Mouse (Mus musculus): ENCODE measurements around the gene Izumo4.

Gene Izumo4

GRCm38 (mm10) chr10:80669737-80670485 is 32.1 kb upstream of the Izumo4 start:
- DNase-seq (ENCODE audit: low read depth, low spot score): no peak

GRCm38 (mm10) chr10:80670531-80670930 is 31.5 kb upstream of the Izumo4 start:
- no peak for DNase-seq (ENCODE audit: low read depth, low spot score)

DNA sequence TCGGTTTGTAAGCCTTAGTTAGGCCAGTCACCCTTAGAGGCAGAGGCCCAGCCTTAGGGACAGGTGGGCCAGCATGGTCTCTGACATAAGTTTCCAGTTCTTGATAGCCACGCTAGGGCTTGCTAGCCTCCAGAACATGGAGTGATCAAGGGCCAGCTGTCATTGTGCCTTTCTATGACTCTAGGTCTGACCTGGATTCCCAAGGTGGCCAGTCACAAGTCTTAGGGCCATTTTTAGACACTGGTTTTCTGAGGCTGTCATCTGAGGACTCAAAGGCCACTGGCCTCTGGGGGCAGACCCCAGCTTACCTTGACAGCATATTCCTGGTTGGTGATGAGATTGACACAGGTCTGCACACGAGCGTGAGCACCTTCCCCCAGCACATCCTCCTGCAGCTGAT is 30.7 kb upstream of the Izumo4 start:
- DNase-seq (ENCODE audit: low read depth, low spot score): no peak

GRCm38 (mm10) chr10:80671936-80672690 is 29.9 kb upstream of the Izumo4 start:
- no peak for DNase-seq (ENCODE audit: low read depth, low spot score)

DNA sequence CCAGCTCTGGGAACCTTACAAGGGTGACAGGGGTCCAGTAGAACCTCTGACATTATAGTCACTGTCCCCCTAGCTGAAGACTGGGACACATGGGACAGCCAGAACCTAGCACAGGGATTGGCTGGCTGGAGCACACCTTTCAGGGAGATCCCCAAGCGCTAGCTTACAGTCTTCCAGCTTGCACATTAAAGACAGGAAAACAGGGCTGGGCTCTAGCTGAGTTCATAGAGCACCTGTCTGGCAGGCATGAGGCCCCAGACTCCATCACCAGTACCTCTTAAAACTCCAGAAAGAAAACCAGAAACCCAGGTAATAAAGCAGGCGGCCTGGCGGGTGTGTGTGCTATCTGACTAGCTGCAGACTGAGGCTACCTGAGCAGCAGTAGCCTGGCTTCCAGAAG is 28.3 kb upstream of the Izumo4 start:
- no peak for DNase-seq (ENCODE audit: low read depth, low spot score)

GRCm38 (mm10) chr10:80674161-80674711 is 27.7 kb upstream of the Izumo4 start:
- DNase-seq (ENCODE audit: low read depth, low spot score): no peak

DNA sequence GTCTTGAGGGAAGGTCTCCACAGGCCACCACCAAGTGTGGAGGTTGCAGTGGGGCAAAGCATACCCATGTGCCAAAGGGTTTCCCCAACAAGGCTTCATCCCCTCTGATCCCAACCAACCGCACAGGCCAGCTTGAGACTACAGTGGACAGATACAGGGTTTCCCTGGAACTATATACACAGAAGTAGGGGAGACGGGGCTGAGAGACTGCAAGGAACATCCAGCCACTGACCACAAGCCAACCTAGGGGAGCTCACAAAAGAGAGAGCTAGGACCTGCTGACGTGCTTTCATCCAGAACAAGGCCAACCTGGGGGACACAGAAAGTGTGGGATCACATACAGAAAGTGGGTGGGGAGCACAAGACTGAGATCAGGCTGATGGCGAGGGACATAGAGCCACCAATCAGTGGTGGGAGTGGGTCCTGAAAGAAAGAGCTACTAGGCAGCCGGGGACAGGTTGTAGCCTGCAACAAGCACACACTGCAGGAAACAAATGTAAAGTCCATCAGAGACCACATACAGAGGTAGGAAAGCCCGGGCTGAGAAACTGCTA is 27.1 kb upstream of the Izumo4 start:
- no peak for DNase-seq (ENCODE audit: low read depth, low spot score)

GRCm38 (mm10) chr10:80675405-80676197 is 26.4 kb upstream of the Izumo4 start:
- DNase-seq (ENCODE audit: low read depth, low spot score): no peak

DNA sequence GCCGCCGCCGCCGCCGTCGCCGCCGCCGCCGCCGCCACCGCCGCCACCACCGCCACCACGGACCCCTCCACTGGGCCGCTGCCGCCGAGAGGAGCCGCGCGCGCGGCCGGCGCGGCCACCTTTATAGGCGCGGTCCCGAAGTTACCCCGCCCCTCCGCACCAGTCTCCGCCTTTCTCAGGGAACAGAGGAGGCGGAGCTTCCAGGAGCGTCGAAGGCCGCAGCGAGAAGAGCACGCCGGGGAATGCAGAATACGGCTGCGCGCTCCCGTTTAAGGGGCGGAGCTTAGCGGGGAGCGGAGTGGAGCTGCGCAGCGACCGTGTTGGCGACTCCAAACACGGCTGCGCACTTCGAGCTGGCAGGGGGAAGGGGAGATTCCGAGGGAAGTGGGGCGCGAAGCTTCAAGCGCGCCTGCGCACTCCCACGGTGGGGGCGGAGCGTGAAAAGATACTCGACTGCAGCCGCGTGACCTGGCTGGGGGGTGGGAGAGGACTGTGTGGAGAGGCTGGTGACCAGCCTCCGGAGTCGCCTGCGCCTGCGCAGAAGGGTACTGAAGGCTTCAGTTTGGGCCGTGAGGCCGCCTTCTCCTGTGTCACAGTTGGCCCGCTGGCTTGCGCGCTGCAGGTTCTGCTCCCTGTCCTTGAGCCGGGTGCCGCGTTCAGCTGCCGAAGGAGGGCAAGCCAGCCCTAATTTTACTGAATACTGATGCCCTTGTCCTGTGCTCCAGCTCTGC is 25.6 kb upstream of the Izumo4 start:
- peak; percentile 100 for DNase-seq (ENCODE audit: low read depth, low spot score)

DNA sequence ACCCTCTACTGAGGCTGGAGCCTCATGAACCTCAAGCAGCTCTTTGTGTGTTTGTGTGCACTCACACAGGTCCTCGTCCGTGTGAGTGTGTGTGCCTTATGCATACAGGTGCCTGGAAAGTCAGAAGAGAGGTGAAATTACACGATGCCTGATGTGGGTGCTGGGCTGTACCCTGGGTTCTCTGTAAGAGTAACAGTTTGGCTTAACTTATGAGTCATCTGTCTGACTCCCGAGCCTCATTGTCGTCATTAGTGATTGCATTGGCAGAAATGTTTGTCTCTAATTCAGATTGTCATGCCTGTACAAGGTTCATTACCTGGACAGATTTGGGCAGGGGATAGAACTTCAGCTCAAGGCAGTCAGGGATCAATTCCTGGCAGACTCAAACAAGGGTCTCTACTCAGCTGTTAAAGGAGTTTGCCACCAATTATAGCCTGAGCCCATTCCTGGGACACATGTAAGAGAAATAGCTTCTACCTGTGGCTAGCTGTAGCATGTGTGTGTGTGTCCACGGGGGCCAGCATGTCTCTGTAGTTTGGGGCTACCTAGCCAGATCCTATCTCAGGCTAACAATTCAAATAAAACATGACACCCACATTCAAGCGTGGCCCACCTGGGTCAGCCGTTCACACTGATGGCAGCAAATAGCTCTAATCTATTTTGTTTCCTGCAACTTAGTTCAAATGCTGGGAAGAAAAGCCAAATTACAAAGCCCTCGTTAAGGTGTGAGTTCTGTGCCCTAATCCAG is 24.7 kb upstream of the Izumo4 start:
- DNase-seq (ENCODE audit: low read depth, low spot score): no peak

- DNase-seq (ENCODE audit: low read depth, low spot score): no peak
Observed at GRCm38 (mm10) chr10:80677942-80678436, 24.0 kb upstream of the Izumo4 start, which contains the start of gene Mknk2. Gene Mknk2 (minus strand): TSS chr10:80678112.

DNA sequence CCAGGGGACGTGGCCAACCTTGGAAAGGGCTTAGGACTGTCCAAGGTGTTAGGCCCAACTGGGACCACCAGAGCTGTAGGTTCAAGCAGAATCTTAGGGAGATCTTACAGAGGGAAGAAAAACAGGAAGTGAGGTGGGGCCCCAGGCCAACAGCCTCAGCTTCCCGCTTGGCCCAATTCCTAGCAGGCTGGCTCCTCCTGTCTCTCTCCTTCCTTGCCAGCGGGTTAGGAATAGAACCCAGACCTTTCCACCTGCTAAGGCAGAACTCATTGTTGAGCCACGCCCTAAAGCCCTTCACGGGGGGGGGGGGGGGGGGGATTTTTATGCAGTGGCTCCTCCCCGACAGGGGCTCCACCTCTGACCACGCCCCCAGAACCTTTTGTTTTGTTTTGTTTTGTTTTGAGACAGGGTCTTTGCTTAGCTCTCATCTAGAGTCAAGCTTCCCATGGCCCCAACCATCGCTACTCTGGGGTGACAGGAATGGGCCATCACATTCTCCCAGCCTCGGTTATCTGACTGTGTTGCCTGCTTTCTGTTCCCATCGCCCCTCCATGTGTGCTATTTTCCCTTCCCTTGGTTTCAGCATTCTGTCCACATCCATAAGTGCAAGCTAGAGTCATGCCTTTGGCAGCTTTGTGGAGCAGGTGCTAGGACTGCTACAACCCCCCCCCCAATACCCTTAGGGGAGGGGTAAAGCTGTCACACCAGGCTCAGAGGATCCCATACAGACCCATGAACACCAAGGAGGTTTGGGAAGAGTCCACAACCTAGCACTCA is 23.2 kb upstream of the Izumo4 start:
- DNase-seq (ENCODE audit: low read depth, low spot score): no peak

DNA sequence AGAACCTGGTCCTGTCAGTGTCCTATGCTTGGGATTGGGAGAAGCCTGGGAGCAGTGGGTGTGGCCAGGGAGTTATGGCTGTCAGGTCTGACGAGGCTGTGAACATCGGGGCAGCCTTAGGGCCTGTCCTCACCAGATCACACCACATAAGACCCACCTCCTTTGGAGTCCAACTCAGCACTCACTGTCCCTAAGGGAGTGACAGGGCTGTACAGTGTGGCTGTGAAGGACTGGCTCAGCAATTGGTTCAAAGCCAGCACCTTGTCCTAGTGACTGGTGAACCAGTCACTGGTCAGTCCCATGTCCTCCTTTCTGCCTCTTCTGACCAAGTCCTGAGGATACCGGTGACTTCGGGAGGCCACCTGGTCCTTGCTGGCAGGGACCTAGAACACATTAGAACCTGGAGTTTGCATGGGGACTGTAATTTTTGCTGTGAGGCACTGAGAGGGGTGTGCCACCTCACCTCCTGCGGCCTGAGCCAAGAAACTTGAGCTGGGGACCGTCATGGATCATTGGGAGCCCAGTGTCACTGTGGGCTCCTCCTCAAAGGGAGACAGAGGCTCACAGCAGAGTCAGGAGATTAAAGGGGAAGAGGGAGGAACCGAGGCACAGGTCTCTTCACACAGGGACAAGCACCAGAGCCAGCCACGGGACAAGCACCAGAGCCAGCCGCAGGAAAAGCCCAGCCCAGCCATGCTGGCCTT is 22.3 kb upstream of the Izumo4 start:
- DNase-seq (ENCODE audit: low read depth, low spot score): no peak

DNA sequence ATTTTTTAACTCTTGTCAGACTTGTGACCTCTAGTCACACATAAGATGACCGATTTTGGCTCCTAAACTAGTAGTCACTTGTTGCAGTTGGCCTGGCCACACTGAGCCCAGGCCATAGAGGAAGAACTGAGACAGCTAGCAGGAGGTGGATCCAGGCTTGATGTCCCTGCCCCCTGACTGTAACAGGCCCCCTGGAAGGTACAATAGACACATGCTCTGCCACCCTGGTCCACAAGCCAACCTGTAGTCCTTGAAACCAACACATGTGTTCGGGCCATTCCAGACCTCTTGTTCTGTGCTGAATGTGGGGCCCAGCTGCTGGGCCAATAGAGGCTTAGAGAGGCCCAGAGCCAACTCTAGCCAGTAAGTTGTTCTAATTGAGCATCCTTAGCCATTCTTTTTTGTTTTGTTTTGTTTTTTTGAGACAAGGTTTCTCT is 21.7 kb upstream of the Izumo4 start:
- no peak for DNase-seq (ENCODE audit: low read depth, low spot score)

DNA sequence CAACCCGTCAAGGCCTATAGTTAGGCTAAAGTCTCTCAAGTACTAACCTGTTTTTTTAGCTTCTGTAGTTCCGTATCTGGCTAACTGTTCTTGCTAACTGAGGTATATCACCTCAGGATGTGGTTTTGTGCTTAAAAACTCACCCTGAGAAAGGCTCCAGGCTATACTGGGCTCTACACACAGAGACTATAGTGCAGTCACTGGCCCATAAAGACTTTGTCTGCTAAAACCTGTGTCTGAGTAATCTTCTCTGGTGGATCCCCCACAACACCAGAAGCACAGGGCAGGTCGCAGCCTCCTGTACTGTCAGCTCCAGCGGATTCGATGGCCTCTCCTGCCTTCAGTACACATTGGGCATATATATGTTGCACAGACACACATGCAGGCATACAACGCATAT is 20.0 kb upstream of the Izumo4 start:
- DNase-seq (ENCODE audit: low read depth, low spot score): no peak

DNA sequence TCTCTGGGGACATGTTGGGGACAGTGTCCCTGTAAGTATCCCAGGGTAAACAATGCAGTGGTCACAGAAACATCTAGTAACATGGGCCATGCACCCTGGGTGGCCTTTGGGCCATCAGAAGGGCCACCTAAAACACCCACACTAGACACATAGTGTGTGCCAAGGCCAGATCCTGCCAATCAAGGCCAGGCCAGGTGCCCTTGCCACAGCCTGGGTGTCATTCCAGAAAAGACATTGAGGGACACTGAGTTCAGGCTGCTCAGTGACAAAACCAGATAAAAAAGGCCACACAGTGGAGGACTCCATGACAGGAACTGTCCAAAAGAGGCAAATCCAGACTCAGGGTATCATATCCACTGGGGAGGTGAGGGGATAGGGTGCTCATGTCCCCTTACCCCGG is 18.3 kb upstream of the Izumo4 start:
- DNase-seq (ENCODE audit: low read depth, low spot score): no peak

- no peak for DNase-seq (ENCODE audit: low read depth, low spot score)
Observed at GRCm38 (mm10) chr10:80684214-80684613, 17.8 kb upstream of the Izumo4 start.

GRCm38 (mm10) chr10:80684984-80685383 is 17.0 kb upstream of the Izumo4 start:
- DNase-seq (ENCODE audit: low read depth, low spot score): no peak

DNA sequence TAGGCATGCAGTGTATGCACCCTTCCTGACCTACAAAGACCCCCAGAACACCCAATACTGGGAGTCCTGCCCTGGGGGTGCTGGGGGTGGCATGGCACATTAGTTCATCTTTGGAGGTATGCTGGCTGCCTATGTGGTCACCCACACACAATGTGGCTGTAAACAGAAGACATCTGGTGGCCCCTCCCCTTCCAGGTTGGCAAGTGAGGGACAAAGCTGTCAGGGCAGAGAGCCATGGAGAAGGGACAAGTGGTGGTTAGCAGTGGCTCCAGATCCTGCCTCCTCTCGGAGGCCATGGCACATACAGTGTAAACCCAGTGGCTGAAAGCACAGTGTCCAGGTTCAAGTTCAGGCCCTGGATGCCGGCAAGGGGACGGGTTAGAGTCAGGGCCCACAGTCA is 15.4 kb upstream of the Izumo4 start:
- no peak for DNase-seq (ENCODE audit: low read depth, low spot score)

Data from brain, embryonic 18.5 days (tissue).